Mouse (Mus musculus) heart, adult 11 months (tissue): Measurements from ENCODE around the gene Vipr2.

Experiments
- DNase-seq: peaks from one replicate; pipeline ENCODE4 v3.0.0; 2022

Vipr2 gene

DNA sequence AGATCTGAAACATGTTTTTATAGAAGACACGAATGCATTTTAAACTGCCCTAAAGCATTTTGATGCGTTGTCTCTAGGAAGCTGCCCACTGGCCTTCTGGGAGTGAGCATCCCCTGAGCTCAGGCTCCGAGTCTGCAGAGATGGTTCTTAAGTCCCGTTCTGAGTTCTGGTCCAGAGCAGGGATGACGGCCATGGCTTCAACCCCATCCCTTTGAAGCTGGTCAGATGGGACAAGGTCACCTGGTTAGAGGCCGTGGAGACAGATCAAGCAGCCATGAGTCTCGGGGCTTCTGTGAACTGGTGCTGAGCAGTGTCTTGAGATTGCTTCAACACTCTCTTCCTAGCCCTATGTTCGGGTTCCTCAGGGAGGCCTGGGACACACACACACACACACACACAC lies 19.6 kb downstream of the Vipr2 start:
- DNase-seq = peak; percentile 62

DNA sequence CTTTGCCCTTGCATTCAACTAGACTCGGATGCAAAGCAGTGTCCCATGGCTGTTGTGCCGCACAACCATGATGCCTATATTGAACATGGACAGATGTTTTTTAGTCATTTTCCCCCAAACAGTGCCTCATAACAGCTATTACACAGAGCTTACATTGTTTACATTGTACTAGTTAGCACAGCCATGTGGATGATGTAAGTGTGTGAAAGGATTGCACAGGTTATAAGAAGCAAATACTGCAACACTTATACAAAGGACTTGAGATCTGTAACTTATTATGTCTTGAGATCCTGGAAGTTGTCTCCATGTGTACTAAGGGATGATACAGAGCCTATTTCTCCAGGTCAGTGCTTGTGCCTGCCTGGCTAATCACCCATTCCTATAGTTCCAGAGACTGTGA lies 24.4 kb downstream of the Vipr2 start:
- DNase-seq = peak; percentile 69

DNA sequence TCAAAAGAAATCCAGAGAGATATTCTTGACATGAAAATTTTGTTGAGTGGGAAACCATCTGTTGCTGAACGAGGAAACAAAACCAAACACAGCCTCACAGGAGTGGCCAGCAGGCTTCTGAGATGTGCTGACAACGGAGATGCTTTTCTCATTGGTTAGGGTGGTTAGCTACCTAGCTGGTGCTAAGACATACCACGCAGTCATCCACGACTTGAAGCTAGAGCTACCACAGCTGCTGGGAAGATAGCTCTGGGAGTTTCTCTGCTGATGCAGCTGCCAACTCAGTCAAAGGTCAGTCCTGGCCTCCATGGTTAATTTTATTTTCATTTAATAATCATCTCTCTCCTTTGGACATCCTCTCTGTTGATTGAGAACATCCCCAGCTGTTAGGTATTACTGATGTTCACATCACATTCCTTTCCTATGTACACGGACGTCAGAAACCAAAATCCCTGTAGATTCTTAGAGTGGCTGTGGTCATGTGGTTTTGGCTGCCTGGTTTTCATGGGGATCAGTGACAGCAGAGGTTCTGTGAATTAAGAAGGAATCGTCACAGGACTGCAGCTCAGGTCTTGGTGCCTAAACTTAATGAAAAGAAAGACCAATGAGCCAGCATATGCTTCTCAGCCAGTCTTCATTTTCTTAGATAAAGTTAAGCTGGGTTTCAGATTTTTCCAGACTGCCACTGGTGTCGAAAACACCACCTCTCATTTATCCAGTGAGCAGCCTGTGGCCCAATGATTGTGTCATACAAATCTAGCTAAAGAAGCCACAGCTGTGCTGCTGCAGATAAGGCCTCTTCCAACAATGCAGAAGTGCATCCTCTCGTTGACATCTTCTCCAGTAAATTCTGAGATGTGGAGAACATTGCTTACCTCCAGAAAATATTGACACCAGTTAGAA lies 32.2 kb downstream of the Vipr2 start:
- DNase-seq = peak; percentile 95

DNA sequence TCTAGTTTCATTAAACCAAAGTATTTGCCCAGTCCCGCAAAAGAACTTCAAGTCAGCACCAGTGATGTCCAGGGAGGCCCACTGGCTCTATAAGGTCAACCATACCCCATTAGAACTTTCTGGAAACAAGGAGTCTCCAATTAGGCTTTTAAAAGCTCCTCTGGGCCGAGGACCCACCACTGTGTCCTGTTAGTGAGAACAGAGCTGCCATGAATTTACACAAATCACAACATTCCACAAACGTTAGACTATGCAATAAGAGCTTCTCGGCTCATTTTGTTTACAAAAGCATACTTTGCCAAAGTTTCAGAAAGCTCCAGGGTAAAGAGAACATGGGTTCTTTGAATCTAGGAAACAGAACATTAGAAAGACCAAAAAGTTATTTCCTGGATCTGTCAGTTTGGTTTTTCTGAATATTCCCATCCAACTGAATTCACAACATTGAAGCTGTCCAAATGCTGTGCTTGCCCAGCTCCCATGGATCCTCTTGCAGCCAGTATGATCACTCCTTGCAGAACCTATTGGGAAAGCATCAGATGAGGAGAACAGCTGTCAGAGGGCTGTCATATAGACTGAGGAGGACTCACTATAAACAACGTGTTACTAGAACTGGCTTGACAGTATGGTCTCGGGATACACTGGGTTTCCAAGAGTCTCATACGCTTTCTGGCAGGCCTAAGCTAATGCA lies 33.6 kb downstream of the Vipr2 start:
- peak; percentile 81 for DNase-seq

DNA sequence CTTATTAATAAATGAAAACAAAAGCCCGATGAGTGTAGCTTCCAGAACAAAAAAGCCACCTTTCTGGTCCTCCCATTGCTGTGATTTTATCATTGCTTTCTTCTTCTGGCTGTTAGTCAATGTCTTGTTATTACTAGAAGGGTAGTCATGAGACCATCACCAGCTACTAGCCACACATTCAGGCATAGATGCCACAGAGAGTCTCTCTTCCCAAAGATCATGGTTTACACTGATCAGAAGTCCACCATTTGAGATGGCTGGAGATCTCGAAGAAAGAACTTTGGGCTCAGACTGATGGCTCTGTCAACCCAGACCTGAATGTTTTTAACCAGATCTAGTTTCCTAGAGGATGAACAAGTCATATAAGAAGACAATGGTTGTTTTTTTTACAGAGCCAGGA lies 38.3 kb downstream of the Vipr2 start:
- peak; percentile 57 for DNase-seq

DNA sequence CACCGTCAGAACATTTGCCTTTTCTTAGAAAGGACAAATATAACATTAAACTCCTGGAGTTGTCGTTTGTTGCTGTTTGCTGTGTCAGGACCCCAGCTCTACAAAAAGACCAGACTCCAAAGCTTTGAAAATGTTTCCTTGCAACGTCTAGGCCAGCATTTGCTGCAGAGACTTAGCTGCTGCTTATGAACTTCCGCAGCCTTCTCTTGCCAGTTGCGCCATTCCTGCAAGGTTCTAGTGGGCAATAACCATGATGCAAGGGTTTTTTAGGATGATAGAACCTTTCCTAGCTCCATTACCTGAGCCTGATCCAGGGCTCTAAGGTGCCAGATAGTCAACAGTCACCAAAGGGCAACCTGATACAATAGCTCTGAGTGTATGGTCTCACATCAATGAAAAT lies 38.9 kb downstream of the Vipr2 start:
- DNase-seq = peak; percentile 74

DNA sequence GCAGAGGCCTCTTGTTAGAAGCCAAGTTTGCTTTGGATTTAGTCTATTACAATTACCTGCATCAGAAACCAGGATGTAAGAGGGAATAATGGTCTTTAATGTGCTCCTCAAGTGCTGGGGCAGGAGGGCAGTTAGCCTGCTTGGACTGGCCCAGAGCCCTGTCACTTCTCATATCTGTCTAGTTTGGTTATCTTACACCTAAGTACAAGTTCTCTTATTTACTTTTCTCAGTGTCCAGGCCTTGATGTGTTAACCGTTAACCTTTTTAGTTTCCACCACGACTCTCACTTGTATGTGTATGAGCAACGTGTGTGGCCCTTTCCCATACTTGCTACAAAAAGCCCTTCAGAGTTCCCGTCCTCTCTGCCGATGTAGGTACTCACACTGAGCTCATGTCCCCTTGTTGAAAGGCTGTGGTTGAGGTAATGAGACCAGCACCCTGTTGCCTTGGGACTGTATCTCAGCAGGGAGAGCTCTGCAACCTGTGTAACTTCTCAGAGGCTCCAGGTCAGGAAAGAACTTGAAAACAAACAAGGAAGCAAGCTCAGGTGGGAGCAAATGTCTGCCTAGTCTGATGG lies 39.9 kb downstream of the Vipr2 start:
- peak; percentile 23 for DNase-seq

DNA sequence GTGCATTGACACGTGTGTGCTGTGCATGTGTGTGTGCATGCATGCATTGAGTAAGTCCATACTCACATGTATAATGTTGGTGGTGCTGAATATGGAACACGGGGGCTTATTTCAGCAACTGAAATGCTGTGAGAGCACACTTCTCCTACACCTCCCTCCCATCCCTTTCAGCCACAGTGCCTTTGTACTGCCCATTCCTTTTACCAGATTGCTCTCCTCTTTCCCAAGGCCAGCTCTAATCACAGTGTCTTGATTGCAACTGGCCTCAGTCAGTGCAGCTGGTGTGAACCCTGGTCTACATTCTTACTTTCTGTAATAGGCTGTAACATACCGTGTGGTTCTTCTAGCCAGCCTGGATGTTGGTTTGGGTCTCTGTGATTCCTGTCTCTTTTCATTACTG lies 41.5 kb downstream of the Vipr2 start:
- DNase-seq = peak; percentile 68

DNA sequence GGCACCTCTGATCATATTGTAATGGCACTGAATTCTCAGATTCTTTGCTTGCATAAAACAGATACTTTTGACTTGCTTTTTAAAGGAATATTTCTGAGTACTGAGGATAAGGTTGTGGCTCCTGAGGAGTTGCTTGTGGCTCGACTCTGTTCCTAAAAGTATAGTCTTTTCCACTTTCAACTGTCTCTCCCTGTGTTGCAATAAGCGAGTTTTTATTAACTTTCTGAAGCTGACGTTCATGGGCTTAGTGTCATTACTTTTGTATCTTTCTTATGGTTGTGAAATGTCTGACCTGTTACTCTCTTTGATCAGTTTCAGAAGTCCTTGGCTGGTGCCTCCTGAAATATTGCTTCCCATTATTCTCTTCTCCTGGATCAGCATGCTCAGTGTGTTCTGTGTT lies 46.3 kb downstream of the Vipr2 start:
- DNase-seq = peak; percentile 48

DNA sequence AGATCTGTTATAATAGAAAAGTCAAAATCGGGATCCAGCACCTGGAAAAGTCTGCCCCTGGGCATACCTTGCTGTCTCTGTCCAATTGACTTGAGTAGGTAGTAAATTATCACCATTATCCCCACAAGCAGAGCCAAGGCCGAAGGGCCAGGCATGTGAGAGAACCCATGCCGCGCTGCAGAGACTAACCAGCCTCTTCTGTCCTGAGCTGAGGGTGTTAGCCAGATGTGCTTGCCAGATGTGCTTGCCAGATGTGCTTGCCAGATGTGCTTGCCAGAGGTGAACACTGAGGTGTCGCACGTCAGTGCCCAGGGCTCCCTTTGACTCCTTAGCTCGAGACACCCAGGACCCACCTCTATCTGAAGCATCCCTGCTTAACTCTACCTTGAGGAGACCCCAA lies 53.4 kb downstream of the Vipr2 start:
- peak; percentile 85 for DNase-seq

DNA sequence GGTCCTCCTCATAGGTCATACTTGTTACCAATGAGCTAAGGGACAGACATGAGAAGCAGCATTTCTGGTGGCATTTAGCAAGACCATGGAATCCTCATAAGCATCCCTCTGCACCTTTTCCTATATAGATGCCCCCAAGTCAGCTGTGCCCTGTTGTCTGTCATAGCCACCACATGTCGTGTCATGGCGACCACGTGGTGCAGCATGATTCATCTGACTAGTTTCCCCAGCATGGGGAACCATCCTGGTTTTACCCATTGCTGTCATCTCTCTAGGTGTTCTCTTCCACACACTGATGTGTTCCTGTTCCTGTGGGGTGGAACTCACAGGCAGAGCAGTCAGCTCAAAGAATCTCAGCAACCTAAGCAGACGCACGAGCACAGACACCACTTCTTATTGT lies 55.4 kb downstream of the Vipr2 start:
- peak; percentile 77 for DNase-seq

DNA sequence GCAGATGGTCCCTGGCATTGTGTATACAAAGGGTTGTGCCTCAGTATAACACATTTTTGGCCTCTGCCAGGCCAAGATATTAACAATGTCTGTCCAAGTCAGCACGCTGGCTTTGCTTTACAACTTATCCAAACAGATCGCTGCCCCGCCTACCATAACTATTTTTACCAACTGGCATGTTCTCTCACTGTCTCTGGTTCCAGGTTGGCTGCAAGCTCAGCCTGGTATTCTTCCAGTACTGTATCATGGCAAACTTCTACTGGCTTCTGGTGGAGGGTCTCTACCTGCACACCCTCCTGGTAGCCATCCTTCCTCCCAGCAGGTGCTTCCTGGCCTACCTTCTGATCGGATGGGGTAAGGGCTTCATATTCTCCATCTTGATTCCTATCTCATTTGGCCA lies 58.4 kb downstream of the Vipr2 start:
- DNase-seq = peak; percentile 82

DNA sequence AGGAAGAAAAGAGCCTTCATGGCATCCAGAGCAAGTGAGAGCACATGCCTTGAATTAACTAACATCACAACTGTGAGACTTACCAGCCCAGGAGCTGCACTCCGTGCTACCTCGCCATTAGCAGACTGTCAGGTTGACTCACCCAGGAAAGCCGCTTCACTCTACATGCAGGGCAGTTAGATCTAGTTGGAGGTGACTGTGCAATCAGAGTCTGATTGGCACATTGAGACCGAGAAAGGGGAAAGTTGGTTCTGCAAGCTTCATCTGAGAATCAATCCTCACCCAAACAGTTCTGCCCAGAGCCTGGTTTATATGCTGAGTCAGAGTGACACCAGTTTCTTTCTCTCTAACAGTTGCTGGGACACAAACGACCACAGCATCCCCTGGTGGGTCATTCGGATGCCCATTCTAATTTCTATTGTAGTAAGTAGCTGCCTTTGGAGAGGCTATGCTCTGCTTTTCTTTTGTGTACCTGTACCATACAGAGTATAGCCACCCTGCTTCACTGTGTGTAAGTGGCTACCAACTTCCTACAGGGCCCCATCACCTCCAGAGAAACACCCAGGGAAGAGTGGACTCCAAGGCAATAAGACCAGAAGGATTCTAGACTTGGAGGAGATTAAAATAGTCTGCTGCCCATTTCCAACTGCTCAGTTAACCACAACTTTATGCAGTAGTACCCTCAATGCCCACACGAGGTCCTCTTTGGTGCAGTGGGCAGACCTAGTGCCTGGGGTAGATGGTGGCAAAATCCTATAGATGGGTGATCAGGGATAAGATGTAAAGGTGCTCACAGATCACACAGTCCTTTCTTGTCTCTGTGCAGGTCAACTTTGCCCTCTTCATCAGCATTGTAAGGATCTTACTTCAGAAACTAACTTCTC lies 61.0 kb downstream of the Vipr2 start:
- DNase-seq = peak; percentile 79

DNA sequence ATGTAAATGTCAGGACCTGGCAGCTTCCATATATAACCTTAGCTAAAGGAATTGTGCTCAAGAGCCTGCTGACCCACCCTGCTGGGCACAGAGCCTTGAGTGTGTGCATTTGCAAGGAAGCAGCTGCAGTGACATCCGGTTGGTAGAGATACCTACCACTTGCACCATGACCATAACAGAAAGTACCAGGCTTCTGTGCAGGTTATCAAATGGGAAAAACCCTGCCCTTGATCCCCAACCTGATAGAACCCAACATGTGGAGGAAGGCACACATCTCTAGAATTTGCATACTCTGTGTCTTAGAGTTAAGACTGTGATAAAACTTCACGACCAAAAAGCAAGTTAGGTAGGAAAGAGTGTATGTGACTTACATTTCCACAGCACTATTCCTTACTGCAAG lies 63.1 kb downstream of the Vipr2 start:
- peak; percentile 76 for DNase-seq

DNA sequence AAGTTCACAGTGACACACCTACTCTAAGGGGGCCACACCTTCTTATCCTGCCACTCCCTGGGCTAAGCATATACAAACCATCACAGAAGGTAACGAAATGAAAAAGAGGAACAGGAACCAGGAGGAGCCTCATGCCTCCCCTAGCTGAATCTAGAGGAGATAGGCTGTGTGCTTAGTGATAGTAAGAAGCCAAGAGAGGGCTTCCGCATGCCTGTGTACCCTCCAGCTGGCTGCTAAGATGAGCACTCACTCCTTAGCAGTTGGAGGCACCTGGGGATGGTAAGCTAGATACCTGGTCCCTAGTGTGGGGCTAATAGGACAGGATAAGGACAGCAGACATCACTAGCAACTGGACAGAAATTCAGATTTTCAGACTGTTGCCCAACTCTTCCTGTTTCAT lies 64.3 kb downstream of the Vipr2 start:
- DNase-seq = peak; percentile 88

DNA sequence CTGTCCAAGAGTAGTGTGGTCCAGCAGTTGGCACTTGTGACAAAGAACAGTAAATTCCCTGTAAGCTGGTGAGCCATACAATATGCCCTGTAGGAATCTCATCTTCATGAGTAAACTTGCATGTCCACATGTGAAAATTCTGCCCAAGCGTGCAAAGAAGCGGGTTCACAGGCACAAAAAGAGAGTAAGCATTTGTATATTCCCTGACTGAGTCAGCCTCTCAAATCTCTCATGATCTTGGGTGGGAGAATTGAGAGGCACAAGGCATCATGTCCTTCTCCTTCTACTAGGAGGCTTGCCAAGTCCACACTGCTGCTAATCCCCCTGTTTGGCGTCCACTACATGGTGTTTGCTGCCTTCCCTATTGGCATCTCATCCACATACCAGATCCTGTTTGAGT lies 64.9 kb downstream of the Vipr2 start:
- DNase-seq = peak; percentile 80

DNA sequence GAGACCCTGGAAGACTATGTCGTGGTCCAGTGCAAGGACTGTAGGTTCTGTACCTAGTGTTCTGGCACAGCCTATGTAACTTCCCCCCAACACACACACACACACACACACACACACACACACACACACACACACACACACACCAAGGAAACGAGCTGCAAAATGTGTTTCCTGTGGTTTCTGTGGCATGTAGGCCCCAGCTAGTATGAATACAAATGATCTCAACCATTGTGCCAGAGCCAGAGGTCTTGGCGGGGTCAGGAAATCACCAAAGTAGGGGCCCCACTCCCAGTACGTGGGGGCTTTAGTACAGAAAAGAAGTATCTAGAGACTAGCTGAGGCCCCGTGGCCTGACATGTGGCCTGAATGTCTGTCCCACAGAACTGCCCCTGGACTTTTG lies 67.7 kb downstream of the Vipr2 start:
- peak; percentile 98 for DNase-seq

DNA sequence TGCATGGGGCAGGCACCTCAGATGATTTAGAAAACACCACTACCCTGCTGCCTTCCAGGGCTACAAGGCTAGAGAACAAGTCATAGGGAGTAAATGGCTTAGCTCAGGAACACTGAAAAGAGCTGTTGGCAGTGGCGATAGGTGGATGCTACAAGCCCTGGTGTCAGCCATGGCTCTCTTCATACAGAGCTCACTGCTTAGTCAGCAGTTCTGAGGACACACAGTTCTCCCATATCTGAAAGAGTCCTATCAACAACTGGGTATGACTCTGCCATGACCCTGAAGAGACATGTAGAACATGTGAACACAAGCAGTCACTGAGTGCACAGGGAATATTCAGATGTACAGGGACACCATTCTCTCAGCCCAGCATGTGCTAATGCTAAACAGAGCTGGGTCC lies 68.2 kb downstream of the Vipr2 start:
- no peak for DNase-seq

DNA sequence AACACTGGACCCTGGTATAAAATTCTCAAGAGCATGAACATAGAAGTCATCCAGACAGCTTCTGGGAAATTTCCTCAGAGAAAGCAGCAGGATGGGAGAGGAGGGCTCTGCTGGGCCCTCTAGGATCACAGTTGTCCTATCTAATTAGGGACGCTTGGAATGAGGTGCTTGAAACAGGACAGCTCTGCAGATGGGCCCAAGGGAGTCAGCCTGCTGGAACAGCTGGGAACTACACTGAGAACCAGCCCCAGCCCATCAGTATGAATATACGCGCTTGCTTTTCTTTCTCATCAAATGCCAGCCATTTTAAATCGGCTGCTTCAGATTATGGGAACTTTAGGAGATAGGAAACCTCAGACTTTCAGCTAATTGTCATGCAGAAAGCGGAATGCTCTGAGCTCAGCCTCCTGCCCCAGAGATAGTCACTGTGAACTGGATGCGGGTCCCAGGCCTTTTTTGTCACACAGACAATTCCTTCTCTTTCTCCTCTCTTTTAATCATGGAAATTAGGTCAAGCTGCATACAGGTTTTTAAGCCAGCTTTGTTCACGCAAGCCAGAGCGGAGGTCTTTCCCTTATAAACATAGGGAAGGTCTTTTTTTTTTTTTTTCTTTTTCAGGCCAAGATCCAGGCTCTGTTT lies 69.6 kb downstream of the Vipr2 start:
- DNase-seq = peak; percentile 90

DNA sequence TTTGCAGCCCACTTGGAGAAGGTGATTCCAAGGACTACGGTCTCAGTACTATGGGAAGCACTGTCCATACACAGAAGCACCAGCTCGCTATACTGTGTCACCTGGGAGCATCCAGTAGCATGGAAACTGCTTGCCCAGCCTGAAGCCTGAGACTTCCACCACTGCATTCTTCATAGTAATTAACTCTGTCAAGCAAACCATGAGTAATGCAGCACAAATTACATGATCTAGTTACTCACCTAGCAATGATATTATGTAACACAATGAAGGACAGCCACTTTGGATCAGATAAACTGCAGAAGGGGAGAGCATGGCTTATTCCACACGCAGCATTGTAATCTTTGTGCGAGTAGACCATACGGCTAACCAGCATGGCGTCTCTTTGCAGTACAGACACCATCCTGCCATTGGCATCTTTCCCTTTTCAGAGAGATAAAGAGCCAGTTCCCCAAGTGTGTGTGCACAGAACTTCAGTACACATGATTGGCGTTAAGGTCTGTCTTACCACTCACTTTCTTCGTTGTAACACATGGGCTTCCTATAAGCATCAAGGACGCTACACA lies 75.4 kb downstream of the Vipr2 start:
- peak; percentile 44 for DNase-seq

DNA sequence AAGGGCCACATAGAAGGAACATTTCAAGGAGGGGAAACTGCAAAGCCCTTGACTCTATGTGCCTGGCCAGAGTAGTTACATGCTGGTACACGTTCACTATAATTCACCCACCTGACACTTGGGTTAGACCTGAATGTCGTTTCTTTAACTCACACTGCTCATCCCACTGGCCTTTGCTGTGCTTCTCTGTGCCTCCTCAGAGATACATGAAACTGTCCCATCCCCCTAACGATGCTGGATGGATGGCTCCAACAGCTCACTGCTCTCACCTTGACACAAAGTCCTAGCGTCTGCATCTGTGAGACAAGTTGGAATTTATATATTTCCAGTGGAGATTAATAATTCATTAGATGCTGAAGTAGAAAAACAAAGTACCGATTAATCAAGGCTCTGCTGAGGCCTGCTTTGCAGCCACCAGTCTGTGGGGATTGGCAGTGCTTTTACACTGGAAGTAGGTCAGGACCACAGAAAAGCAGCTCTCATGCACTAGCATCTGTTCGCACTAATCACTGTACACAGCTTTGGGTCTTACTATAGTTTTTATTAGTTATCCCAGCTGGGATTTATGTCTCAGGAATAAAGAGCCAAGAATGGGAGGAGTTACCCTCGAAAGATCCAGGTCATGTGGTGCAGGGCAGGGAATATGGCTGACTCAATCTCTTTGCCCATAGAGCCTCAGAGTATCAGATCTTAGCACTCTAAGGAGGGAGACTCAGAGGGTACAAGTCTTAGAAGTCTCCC lies 79.4 kb downstream of the Vipr2 start:
- peak; percentile 55 for DNase-seq
